Mouse (Mus musculus) hindbrain, postnatal 0 days (tissue): Measurements from ENCODE around the gene Bub3. TPM values are rescaled to one million over a fixed set of nuclear protein-coding genes. Genes with fewer than 3 reads are reported as not detected.
A peak's percentile ranks its signal among the peaks of the same experiment; 100 is the strongest.

Experiments
- ATAC-seq: fragments of 200-750 bp; cut with Nextera tagmentation; 2 replicates; pipeline ENCODE4 v1.8.0; 2017; ENCODE audit warnings: mild to moderate bottlenecking, moderate TSS enrichment, moderate library complexity
- DNase-seq: peaks from one replicate; pipeline ENCODE4 v3.0.0-alpha.2; 2015; ENCODE audit warnings: low spot score
- H3K27ac ChIP-seq: fragments of 300-500 bp; sonication (generic); 2 replicates; pipeline ENCODE4 v1.5.1; 2014; ENCODE audit warnings: mild to moderate bottlenecking
- H3K27me3 ChIP-seq: fragments of 300-500 bp; sonication (generic); 2 replicates; pipeline ENCODE4 v1.6.1; 2014; ENCODE audit warnings: low read length, mixed read lengths; ENCODE audit not compliant: insufficient read depth
- H3K36me3 ChIP-seq: fragments of 300-500 bp; sonication (generic); 2 replicates; pipeline ENCODE4 v1.6.1; 2014; ENCODE audit warnings: low read length, mixed read lengths; ENCODE audit not compliant: insufficient read depth
- H3K4me1 ChIP-seq: fragments of 300-500 bp; sonication (generic); 2 replicates; pipeline ENCODE4 v1.6.1; 2014; ENCODE audit warnings: antibody characterized with exemption, low read length, mixed read lengths; ENCODE audit not compliant: insufficient read depth
- H3K4me2 ChIP-seq: fragments of 300-500 bp; sonication (generic); 2 replicates; pipeline ENCODE4 v1.6.1; 2014; ENCODE audit warnings: low read depth, mild to moderate bottlenecking, low read length, moderate library complexity, mixed read lengths
- H3K4me3 ChIP-seq: fragments of 300-500 bp; sonication (generic); 2 replicates; pipeline ENCODE4 v1.5.1; 2014; ENCODE audit warnings: low read length
- H3K9ac ChIP-seq: fragments of 300-500 bp; sonication (generic); replicated peaks from 2 replicates; pipeline ENCODE4 v1.6.1; 2014; ENCODE audit warnings: mild to moderate bottlenecking, low read length, moderate library complexity, mixed read lengths
- H3K9me3 ChIP-seq: fragments of 300-500 bp; sonication (generic); 2 replicates; pipeline ENCODE4 v1.6.1; 2016; ENCODE audit warnings: low read length, mixed read lengths
- CTCF ChIP-seq: IDR thresholded peaks from 2 replicates; pipeline ENCODE4 v1.5.1; 2016; ENCODE audit warnings: antibody characterized with exemption, control low read depth, low read depth
- WGBS: fragments of 180-500 bp; shearing (Covaris S2); extraction: QIAGEN DNeasy Blood & Tissue Kit; methylation state at CpG from one replicate; pipeline ENCODE4 v1.1.7; 2014; 5-methylcytosine and 5-hydroxymethylcytosine counted together
- polyA plus RNA-seq: library from polyadenylated mRNA; unstranded; fragments of >200 nt; fragmentation: Nextera tagmentation; extraction: Ambion mirVana; gene quantifications from 2 replicates; pipeline ENCODE4 v1.2.1, GENCODE M21; 2015
- total RNA-seq: library from RNA; depleted of rRNA; stranded (reverse); fragments of >200 nt; gene quantifications from 2 replicates; pipeline ENCODE4 v1.2.3, GENCODE M21; 2014

The Bub3 gene
- total and polyA plus RNA-seq, 2 experiments from 2014 or later, result 97.8 to 127 TPM

GRCm38 (mm10) chr7:131556116-131556515 lies 3.9 kb upstream of the Bub3 start:
- no peak for DNase-seq
- no peak for TF ChIP-seq CTCF
- no peak for ATAC-seq
- Histone ChIP-seq H3K27ac (no peak overlapping the region), H3K4me3 (no peak overlapping the region), H3K4me2 (no peak overlapping the region), H3K36me3 (no peaks in the 10 kb centered on the region), H3K9me3 (no peaks in the 10 kb centered on the region), H3K9ac (no peak overlapping the region), H3K4me1 (peaks cover 3% of the 10 kb centered on the region; the same call in 1 of the 2 replicates), H3K27me3 (peaks cover 65% of the 10 kb centered on the region)
- WGBS, result 1% methylated on average over 9 of the region's 9 CpGs

GRCm38 (mm10) chr7:131556541-131557271 lies 3.3 kb upstream of the Bub3 start:
- peaks cover 59% of the 10 kb centered on the region for H3K27me3 ChIP-seq
- no peak for TF ChIP-seq CTCF
- no peak for ATAC-seq
- no peak for DNase-seq
- under 1% methylated on average over 37 of the region's 37 CpGs for WGBS
- H3K27ac ChIP-seq, result no peak overlapping the region
- no peaks in the 10 kb centered on the region for H3K36me3 ChIP-seq
- H3K9me3 ChIP-seq, result no peaks in the 10 kb centered on the region
- no peak overlapping the region for H3K9ac ChIP-seq
- H3K4me3 ChIP-seq, result 0 out of 2 replicates have a peak overlapping the region, but pooled peaks have one; percentile 13
- no peak overlapping the region for H3K4me2 ChIP-seq
- H3K4me1 ChIP-seq, result peaks cover 4% of the 10 kb centered on the region; the same call in 1 of the 2 replicates

GRCm38 (mm10) chr7:131557751-131558150 lies 2.3 kb upstream of the Bub3 start:
- Histone ChIP-seq H3K9ac (no peak overlapping the region), H3K4me2 (no peak overlapping the region), H3K27me3 (peaks cover 49% of the 10 kb centered on the region), H3K4me1 (peaks cover 4% of the 10 kb centered on the region; the same call in 1 of the 2 replicates), H3K27ac (no peak overlapping the region), H3K4me3 (no peak overlapping the region), H3K36me3 (peaks cover 6% of the 10 kb centered on the region), H3K9me3 (no peaks in the 10 kb centered on the region)
- WGBS, result 34% methylated on average over 2 of the region's 2 CpGs
- DNase-seq (no peak), ATAC-seq (no peak)
- no peak for TF ChIP-seq CTCF

- peak overlapping the region; percentile 76 for H3K4me2 ChIP-seq
- no peak for DNase-seq
- peak overlapping the region; percentile 85 for H3K4me3 ChIP-seq
- peaks cover 20% of the 10 kb centered on the region; the same call in 1 of the 2 replicates for H3K27me3 ChIP-seq
- ATAC-seq, result peak; percentile 53
- H3K9me3 ChIP-seq, result no peaks in the 10 kb centered on the region
- peaks cover 4% of the 10 kb centered on the region; the same call in 1 of the 2 replicates for H3K4me1 ChIP-seq
- no peak for TF ChIP-seq CTCF
- H3K27ac ChIP-seq, result peak overlapping the region; percentile 93
- H3K9ac ChIP-seq, result peak overlapping the region; percentile 79
- under 1% methylated on average over 14 of the region's 14 CpGs for WGBS
- H3K36me3 ChIP-seq, result peaks cover 15% of the 10 kb centered on the region
Measured at GRCm38 (mm10) chr7:131560697-131561042, 648 bp downstream of the Bub3 start.

GRCm38 (mm10) chr7:131575246-131575645 lies 15.2 kb downstream of the Bub3 start:
- 77% methylated on average over 6 of the region's 6 CpGs for WGBS

GRCm38 (mm10) chr7:131582178-131582577 lies 22.2 kb downstream of the Bub3 start:
- Histone ChIP-seq H3K4me2 (no peak overlapping the region), H3K9ac (no peak overlapping the region), H3K27me3 (no peaks in the 10 kb centered on the region), H3K36me3 (no peaks in the 10 kb centered on the region), H3K4me1 (no peaks in the 10 kb centered on the region), H3K4me3 (no peak overlapping the region), H3K9me3 (no peaks in the 10 kb centered on the region), H3K27ac (no peak overlapping the region)
- ATAC-seq (no peak), DNase-seq (no peak)
- TF ChIP-seq CTCF, result no peak
- whole genome bisulfite sequencing, result 51% methylated on average over 9 of the region's 9 CpGs

More at GRCm38 (mm10) chr7:131575246-131575645, 15.2 kb downstream of the Bub3 start:
- H3K4me2 ChIP-seq, result no peak overlapping the region
- no peaks in the 10 kb centered on the region for H3K27me3 ChIP-seq
- no peaks in the 10 kb centered on the region for H3K4me1 ChIP-seq
- peaks cover 13% of the 10 kb centered on the region for H3K36me3 ChIP-seq
- peak; percentile 45 for TF ChIP-seq CTCF
- ATAC-seq (no peak), DNase-seq (no peak)
- H3K27ac ChIP-seq, result no peak overlapping the region
- no peak overlapping the region for H3K9ac ChIP-seq
- H3K4me3 ChIP-seq, result no peak overlapping the region
- H3K9me3 ChIP-seq, result no peaks in the 10 kb centered on the region

- no peak overlapping the region for H3K27ac ChIP-seq
- DNase-seq, result no peak
- WGBS, result 74% methylated on average over 5 of the region's 5 CpGs
- no peaks in the 10 kb centered on the region for H3K9me3 ChIP-seq
- no peaks in the 10 kb centered on the region for H3K27me3 ChIP-seq
- ATAC-seq, result no peak
- no peak overlapping the region for H3K4me3 ChIP-seq
- no peak overlapping the region for H3K9ac ChIP-seq
- no peaks in the 10 kb centered on the region for H3K4me1 ChIP-seq
- no peak overlapping the region for H3K4me2 ChIP-seq
- no peaks in the 10 kb centered on the region for H3K36me3 ChIP-seq
- TF ChIP-seq CTCF, result no peak
Measured at GRCm38 (mm10) chr7:131585551-131585950, 25.5 kb downstream of the Bub3 start.
